Mouse (Mus musculus) Muller cell, postnatal 12 days (primary cell): ENCODE measurements at regions not wholly inside any gene's neighbourhood (a gene's known extent, or its start where the extent isn't known, plus 50 kb on each side); places are given as distances from the start of the nearest gene placed in this dataset.
"Not testable (repeated sequence)": the region's sequence is repeated elsewhere in the genome, so short reads cannot be mapped to it uniquely, and the experiment has no call there.

Experiments used
- DNase-seq: peaks from one replicate; pipeline ENCODE4 v3.0.0-alpha.2; 2015; ENCODE audit errors: inconsistent ontology term

DNA sequence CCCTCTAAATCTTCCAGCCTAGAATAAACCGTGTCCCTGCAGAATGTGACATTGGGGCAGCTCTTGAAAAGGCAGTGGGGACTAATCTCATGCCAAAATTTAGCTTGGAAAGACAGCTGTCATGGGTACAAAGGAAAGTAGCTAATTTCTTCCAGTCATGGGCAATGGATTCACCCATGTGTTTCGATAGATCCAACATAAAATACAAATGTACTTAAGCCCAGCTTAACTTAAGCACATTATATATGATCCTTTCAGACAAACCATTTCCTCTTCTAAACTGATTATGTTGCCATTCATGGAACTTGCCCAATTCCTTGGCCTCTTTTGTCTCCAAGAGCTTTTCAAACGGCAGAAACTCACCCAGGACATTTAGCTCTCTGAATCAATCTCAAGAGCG lies 970.5 kb downstream of the Defb40 start:
- no peak for DNase-seq

DNA sequence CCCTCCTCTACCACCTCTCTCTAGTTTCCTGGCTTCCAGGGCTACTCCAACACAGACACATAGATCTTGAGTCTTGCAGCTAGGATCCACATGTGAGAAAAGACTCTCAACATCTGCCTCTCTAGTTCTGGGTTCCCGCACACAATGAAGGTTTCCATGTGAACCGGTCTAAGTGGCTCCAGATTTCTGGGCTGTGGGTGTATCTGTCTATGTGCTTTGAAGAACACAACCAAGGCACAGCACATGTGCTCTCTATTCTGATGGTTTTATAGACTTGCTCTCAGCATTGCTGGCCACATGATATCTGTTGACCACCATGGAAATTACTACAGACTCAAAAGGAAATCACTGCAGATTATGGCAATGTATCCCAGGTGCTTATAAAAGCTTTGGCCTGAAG lies 972.4 kb downstream of the Defb40 start:
- no peak for DNase-seq

DNA sequence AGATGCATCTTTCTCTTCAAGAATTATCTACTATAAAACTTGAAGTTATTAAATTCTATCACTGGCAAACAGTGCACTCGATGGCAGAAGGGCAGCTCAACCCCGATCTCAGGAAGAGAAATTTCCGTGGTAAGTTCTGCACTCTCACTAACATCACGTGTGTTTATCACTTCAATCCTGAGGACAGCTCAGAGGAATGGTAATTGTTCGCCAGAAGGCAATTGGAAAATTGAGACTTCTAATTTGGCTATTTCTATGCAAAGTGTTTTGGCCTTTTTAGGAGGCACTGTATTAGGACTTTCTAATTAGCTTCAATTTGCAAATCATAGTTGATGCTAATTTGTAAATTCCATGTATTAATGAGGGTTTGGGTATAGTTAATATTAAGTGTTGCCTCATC lies 977.3 kb downstream of the Defb40 start:
- no peak for DNase-seq

DNA sequence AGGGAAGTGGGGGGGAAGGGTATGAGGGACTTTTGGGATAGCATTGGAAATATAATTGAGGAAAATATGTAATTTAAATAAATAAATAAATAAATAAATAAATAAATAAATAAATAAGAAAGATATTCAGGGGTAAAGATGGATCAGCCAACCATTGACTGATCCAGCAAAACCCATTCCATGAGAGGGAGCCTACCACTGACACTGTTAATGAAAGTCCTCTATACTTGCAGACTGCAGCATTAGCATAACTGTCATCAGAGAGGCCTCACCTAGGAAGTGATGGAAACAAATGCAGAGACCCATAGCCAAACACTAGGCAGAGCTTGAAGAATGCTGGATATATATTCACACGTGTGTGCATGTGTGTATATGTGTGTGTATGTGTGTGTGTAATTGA lies 993.3 kb downstream of the Defb40 start:
- DNase-seq: no peak

DNA sequence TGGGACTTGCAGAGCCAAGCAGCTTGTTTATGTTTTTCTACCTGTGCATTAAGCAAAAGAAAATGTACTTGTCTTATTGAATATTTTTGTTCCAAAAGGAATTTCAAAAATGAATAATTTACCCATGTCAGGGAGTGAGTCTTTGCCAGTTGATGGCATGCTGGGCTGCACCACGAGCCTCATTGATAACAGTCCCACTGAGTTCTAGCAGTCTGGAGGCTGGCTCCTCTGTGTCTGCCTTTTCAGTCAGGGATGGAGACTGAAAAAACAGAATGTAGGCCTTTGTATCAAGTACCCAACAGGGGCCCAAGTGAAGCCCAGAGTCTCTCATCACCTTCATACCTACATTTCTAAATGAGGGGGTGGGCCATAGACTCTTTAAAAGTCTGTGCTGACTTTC lies 1029.2 kb downstream of the Defb40 start:
- no peak for DNase-seq

DNA sequence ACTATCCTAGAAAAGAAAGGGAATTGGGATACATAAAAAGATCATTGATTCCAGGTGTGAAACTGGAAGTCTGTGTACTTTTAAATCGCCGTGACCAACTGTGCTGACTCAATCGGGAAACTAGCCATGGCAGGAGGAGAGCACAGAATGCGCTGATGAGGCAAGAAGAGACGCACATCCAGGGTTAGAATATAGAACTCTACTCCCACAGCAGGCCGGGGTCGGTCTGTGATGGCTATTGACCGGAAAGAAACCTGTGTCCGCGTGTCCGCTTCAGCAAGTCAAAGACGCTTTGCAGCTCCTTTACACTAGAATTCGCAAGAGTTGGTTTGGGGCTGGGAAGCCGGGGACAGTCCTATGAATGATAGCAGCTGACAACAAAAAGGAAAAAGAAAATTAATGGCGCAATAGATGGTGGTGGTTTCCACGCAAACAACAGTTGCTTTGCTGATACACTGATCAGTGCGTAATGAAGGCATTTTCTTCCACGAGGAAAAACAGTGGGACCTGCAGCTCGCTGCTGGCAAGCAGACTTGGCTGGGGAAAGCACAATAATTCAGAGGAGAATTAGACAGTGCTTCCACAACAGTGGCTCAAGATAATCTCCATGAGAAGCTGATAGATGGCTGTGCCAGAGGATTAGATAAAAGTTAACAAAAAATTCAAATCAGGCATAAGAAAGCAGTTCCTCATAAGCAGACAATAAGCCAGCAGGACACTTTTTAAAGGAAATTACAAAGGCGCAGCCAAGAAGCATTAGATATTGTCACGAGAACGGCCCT lies 1029.8 kb downstream of the Defb40 start:
- DNase-seq: no peak

DNA sequence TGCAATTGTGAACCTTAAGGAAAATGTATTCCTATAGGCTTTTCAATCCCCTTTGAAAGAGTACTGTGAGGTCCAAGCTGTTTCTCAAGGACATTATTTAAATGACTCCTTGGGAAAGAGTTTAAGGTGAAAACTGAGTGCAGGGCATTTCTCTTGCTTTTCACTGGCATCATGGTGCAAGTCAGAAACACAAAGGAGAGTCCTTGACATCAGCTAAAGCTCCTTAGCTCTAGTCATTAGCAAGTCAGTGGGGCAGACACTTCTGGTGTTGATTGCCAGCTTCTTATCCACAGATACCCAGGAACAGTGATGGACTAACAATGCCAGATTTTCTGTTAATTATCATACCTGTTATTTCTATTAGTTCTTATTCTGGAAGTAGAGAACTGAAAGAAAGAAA lies 1043.4 kb downstream of the Defb40 start:
- no peak for DNase-seq

DNA sequence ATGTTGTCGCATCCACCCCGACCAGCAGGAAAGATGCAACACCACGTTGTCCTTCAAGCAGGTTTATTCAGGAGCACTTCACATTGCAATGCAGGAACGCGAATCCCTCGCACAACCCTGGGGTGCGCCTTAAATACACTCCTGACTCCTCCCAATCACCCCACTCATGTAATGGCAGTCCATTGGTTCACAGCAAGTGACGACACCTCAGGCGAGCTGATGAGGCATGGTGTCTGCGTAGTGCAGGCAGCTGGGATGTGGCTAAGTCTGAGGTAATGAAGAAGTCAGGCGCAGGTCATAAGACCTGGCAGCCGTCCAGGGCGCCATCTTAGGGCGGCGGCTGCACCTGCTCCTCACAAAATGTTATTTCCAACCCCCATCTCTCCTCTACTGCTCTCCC lies 1068.7 kb downstream of the Defb40 start:
- no peak for DNase-seq

DNA sequence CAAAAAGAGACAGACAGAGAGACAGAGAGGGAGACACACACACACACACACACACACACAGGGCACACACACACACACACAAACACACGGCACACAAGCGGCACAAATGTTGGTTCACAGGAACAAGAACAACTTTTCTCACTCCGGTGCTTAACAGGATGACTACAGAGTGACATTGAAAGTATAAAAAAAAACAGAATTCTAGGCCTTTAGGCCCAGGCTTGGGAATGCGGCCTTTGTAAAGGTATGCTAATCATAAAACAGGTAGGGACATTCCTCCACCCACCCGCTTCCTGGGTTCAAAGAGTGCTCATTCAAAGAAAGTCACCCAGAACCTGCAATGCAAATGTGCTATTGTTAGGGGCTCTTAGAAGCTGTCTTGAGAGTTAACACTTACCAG lies 1089.5 kb downstream of the Defb40 start:
- not testable (repeated sequence) for DNase-seq

DNA sequence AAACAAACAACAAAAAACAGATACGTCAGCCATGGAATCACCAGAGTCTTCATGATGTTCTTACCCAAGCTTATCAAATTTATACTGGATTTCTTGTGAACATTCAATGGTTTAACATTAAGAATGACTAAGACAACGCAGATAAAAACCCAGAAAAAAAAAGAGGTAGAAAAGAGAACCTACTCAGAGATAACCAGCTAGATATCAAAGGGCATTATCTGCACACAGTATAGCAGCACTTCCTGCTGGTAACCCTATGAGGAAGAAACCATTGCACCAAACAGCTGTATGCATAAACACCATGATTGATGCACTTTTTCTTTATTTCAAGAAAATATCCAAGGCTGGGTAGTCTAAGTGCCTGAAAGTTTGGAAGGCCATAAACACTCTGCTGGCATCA lies 1114.7 kb downstream of the Defb40 start:
- no peak for DNase-seq
